Comparison of ENCODE assay signal across 18 mouse cellular contexts in the genomic region with DNA sequence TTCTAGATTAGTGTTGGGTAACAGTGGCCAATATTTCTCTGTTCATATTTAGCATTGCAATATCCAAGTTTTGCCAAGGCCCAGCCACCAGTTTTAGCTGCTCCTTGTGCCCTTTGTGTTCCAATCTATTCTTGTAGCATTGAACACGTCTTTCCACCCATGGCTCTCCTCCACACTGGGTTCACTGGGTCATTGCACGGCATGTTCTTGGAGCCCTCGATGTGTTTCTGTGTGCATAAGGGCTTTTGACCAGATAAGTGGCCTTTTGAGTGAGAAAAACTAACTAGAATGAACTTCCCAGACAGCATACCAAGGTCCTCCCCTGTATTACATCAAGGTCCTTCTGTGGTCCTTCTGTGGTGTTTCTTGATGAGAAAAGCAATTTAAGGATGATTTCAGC.
"Had no signal": no experiment of that assay in that cellular context is flagged by ENCODE, and none has a peak within 500 bp of the region (broad histone marks: within the 10 kb centered on the region; RNA-seq: fewer than 3 reads in every experiment).

No protein-coding gene starts in this region.

- H3K36me3 ChIP-seq: midbrain, embryonic 10.5 days; midbrain, embryonic 13.5 days; neural tube, embryonic 13.5 days had no signal

- H3K4me3 ChIP-seq: layer of hippocampus, adult 2 months; left cerebral cortex, adult 2 months; megakaryocyte, embryonic 14.5 days; midbrain, embryonic 10.5 days; midbrain, embryonic 13.5 days; myocyte; neural tube, embryonic 13.5 days had no signal

- H3K4me1 ChIP-seq: megakaryocyte, embryonic 14.5 days; midbrain, embryonic 13.5 days; neural tube, embryonic 13.5 days had no signal

- H3K4me2 ChIP-seq: liver, embryonic 11.5 days; lung, embryonic 14.5 days; midbrain, embryonic 13.5 days; neural tube, embryonic 13.5 days had no signal

- H3K27me3 ChIP-seq: megakaryocyte, embryonic 14.5 days; midbrain, embryonic 13.5 days; neural tube, embryonic 13.5 days had no signal

- DNase-seq: kidney, adult 2 months; kidney, postnatal 25 days; layer of hippocampus, postnatal 36 days; lung, embryonic 14.5 days; thymus, adult 18-20 months; thymus, postnatal 36 days had no signal

- ATAC-seq: intestine, postnatal 0 days; midbrain, embryonic 13.5 days; midbrain, embryonic 16.5 days had no signal

- H3K27ac ChIP-seq: kidney, postnatal 0 days; layer of hippocampus, adult 2 months; left cerebral cortex, adult 2 months; liver, embryonic 14.5 days; midbrain, embryonic 10.5 days; midbrain, embryonic 13.5 days; neural tube, embryonic 13.5 days had no signal

- H3K9me3 ChIP-seq: midbrain, embryonic 10.5 days; midbrain, embryonic 13.5 days; neural tube, embryonic 13.5 days had no signal

- H3K9ac ChIP-seq: liver, embryonic 14.5 days; lung, embryonic 14.5 days; midbrain, embryonic 13.5 days; neural tube, embryonic 13.5 days had no signal
